Mouse (Mus musculus) mouse embryonic stem cell (cell line): ENCODE measurements around the gene Klf1.
"Not testable (repeated sequence)": the region's sequence is repeated elsewhere in the genome, so short reads cannot be mapped to it uniquely, and the experiment has no call there.

Experiments used
- in situ Hi-C, 2 experiments: fragments of 300-500 bp; cut with MboI; formaldehyde crosslinking; loops; 1 replicate in 1 of 2; 3 replicates in 1 of 2; pipeline ENCODE4 v1.14.3; 2019 to 2020; ENCODE audit warnings: low sequenced_read_pairs in 2 of 2, low pct_unique_long_range_greater_than_20kb in 1 of 2, mixed read lengths in 1 of 2; ENCODE audit not compliant: unreplicated experiment in 1 of 2

Klf1 gene

DNA sequence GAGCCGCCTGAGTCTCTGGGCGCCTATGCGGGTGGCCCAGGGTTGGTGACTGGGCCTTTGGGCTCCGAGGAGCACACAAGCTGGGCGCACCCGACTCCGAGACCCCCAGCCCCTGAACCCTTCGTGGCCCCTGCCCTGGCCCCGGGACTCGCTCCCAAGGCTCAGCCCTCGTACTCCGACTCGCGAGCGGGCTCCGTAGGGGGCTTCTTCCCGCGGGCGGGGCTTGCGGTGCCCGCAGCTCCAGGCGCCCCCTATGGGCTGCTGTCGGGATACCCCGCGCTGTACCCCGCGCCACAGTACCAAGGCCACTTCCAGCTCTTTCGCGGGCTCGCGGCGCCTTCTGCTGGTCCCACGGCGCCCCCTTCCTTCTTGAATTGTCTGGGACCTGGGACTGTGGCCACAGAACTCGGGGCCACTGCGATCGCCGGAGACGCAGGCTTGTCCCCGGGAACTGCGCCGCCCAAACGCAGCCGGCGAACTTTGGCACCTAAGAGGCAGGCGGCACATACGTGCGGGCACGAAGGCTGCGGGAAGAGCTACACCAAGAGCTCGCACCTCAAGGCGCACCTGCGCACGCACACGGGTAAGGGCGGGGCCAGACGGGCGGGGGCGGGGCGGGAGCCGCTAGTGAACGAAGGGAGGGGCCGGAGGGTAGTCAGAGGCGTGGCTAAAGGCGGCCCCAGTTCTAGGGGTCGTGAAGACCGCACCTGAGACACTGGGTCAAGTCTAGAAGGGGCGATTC lies 1.4 kb downstream of the Klf1 start:
- in situ Hi-C loops = no loop called here

DNA sequence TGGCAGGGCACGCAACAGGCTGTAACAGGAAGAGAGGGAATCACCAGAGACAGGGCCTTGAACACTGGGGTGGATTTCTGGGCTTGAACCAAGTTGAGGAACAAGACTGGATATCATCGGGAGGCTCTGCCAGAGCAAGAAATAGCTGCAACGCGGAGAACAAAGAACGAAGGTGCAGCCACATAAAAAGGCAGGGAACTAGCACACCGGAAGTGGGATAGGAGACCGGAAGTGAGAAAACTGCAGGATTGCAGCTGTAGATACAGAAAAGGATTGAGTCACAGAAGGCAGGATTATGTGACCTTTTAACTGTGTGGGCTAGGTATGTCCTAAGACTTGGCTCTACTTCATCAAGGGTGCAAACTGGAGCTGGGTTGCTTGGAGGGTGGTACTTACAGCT lies 2.6 kb downstream of the Klf1 start:
- in situ Hi-C loops = no loop called here

DNA sequence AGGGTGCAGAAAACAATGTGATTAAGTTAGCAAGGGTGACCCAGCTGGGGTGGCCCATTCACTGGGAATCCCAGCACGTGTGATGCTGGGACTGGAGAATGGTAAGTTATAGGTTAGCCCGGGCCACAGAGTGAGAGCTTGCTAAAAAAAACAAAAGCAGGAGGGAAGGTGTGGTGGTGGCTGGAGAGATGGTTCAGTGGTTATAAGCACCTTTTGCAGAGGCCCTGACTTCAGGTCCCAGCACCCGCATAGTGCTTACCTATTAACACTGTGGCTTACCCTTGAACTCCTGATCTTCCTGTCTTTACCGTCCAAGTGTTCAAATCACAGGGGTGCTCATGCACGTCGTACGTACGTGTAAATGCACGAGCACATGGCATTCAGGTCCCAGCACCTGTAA lies 5.3 kb downstream of the Klf1 start:
- in situ Hi-C loops = no loop called here

DNA sequence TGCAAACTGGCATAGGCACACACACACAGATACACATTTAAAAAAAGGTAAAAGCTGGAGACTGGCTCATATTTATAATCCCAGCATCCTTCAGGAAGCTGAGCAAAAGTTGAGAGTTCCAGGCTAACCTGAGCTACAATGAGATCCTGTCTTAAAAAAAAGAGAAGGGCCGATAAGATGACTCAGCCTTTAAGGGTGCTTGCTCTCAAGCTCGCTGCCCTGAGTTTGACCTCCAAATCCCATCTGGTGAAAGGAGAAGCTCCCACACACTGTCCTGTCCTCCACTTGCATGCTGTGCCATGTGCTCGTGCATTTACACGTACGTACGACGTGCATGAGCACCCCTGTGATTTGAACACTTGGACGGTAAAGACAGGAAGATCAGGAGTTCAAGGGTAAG lies 5.8 kb downstream of the Klf1 start:
- in situ Hi-C loops = no loop called here

DNA sequence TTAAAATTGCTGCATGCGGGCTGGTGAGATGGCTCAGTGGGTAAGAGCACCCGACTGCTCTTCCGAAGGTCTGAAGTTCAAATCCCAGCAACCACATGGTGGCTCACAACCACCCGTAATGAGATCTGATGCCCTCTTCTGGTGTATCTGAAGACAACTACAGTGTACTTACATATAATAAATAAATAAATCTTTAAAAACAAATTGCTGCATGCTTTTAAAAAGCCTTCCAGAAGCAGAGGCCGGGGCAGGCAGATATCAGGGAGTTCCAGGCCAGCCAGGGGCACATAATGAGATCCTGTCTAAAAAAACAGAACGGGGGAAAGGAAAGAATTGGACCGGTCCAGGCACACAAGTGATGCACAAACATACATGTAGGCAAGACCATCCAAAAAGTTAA lies 6.3 kb downstream of the Klf1 start:
- in situ Hi-C loops = not testable (repeated sequence)

DNA sequence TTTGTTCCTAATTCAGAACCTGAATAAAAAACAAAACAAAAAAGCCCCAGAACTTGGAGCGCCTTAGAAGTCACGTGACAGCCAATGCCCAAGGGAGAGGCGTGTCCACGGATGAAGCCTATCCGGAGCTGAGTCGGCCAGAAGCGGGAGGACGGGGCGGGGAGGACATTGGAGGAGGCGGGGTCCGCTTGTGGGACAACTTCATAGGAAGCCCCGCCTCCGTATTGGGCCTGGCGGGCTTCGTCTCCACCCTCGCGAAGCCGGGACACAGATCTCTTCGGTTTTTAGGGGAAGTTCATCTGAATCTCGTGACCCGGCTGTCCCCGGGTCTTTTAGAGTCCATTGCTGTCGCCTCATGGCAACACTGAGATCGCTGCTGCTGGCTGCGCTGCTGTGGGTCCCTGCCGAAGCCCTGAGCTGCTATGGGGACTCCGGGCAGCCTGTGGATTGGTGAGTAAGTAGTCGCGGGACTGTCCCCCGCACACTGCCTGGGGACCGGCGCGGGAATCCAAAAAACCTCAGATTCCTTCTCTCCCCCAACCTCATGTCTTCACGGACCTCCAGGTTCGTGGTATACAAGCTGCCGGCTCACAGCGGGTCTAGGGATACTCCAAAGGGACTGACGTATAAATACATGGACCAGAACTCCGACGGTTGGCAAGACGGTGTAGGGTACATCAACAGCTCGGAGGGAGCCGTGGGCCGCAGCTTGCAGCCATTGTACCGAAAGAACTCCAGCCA lies 6.9 kb downstream of the Klf1 start, which contains the start of gene Dnase2a:
Dnase2a (plus strand) TSS at position 140 of the 741 bp plus-strand sequence.
- in situ Hi-C loops = no loop called here

DNA sequence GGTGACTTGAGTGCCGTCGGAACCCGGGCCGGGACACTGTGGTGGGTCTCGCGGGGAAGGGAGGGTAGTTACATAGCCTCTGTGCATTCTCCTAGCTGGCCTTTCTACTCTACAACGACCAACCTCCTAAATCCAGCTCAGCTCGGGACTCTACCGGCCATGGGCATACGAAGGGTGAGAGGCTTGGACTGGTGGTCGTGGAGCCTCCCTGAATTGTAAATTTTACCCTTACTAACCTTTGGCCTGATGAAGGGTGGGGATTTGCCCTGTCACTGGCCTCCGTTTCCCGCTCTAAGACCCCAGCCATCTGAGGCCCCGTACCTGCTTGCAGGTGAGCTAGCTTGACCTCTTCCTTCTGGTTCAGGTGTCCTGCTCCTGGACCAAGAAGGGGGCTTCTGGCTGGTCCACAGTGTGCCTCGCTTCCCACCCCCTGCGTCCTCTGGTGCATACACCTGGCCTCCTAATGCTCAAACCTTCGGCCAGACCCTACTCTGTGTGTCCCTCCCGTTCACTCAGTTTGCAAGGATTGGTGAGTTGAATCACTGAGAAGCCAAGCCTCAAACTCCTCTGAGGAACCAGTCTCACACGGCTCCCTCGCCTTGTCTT lies 7.5 kb downstream of the Klf1 start:
- in situ Hi-C loops = no loop called here

DNA sequence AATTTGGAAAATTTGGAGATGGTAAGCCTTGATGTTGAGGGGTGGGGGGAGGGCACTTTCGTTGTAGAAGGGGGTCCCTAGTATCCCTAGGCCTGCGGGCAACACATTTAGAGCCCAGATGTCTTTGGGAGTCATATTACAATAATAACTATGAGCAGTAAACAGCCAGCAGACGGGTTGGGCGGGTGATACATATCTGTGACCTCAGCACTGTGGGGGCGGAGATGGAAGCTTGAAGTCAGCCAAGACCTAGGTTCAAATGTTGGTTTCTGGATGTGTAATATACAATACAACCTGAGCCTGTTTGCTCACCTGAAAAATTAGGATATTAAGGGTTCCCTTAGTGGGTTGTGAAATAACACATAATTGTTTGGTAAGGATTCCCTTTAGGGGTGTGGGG lies 8.2 kb downstream of the Klf1 start:
- in situ Hi-C loops = no loop called here

DNA sequence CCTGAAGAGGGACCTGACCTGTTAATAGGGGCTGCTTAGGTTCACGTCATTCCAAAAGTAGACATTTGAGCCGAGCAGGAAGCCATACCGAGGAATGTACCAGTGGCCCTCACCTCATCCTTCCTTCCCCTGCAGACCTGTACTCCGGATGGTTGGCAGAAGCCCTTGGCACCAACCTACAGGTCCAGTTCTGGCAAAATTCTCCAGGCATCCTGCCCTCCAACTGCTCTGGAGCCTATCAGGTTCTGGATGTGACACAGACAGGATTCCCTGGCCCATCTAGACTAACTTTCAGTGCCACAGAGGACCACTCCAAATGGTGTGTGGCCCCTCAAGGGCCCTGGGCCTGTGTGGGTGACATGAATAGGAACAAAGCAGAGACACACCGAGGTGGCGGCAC lies 8.8 kb downstream of the Klf1 start:
- in situ Hi-C loops = no loop called here

DNA sequence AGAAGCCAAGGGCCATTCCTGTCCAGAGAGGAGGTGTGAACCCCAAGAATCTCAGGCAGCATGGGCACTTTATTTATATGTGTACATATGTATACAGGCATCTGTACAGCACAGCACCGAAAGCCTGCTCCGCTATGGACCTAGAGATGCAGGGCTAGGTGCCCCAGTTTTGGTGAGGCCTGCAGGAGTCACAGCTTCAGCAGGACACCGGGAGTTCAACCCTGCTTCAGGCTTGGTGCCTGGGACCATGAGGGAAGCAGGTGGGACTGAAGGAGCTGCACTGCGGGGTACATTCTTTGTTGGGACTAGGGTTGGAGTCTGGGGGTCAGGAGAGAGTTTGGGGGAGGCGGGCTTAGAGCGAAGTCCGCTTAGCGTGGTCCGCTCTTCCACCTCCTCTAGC lies 10.1 kb downstream of the Klf1 start:
- in situ Hi-C loops = no loop called here

DNA sequence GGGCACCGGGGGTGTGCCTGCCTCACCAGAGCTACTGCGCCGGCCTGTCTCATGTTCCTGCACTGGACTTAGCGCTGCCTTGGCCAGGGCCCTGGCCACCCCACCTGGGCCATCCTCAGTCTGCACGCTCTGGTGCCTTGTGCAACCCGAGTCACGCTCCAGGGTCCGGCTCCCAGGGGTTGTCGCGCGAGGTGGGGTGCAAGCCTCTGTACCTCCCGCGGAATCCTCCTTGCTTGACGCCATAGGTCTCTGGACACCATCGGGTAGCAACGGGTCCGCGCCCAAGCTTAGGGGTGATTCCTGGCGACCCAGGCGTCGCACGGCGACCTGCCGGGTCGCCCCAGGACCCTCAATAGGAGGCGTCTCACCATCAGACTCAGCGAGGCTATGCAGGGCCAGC lies 10.7 kb downstream of the Klf1 start:
- in situ Hi-C loops = no loop called here

DNA sequence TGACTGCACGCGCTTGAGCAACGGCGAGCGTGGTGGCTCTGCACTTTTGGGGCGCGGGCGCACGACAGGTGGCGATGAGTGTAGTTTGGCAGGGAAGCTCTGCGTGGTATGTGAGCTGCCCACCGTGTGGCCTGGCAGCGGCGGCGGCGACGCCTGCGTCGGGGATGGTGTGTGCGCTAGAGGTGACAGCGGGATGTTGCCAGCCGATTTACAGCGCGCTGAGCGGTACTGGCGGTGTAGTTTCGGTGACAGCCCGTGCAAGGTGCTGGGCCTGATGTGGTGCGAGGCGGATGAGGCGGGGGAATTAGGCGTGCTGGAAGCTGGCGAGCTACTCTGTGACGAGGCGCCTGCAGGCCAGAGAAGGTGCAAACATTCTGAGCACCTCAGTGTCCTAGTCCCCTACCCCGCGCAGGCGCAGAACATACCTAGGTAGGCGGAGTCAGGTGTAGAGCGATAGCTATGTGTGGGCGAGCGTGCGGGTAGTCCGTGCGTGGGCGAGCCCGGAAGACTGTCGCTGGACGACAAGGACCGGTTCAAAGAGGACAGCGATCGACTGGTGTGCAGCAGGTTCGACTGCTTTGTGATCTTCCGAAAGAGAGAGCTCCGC lies 11.3 kb downstream of the Klf1 start:
- in situ Hi-C loops = no loop called here

DNA sequence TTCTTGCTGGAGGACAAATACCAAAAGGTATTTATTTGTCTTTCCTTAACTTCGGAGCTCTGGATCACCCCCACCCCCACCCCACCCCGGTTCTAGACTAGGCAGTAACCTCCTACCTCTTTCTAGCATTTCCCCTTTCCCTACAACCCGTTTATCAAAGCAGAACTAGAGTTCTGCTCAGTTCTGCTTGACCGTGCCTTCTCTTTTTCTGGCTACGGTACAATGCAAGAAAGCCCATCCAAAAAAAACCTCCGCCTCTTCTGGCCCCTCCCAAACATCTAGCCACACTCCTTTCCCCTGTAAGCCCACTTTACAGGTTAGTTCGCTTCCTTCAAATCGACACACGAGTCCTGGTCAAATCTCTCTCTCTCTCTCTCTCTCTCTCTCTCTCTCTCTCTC lies 11.8 kb downstream of the Klf1 start:
- in situ Hi-C loops = no loop called here

DNA sequence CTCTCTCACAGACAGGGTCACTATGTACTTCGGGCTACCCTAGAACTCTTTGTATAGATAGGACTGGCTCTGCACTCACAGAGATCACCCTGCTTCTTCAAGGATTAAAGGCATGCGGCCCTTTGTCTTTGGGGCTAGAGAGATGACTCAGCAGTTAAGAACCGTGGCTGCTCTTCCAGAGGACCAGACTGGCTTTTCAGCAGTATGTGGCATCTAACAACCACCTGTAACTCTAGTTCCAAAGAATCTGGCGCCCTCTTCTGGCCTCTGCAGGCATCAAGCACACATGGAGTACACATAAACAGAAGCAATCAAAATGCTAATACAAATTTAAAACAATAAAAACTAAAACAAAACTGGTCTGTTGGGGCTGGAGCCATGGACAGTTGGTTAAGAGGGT lies 12.2 kb downstream of the Klf1 start:
- in situ Hi-C loops = no loop called here

DNA sequence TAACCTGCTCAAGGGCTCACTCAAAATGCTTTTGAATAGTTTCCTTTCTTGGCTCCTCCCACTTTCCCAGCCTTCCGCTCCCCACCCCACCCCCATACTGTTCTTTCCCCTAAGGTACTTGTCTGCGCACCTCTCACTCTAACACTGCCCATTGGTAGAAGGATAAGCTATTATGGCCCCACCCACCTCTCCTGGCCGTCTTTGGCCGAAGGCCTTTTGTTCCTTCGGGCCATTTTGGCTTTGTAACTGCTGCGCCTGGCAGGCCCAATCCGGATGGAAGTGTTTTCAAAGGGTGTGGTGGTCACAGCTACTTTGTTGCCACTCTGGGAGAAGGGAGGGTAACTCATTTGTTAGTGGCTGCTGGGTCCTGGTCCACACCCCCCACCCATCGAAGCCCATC lies 13.5 kb downstream of the Klf1 start:
- in situ Hi-C loops = no loop called here

DNA sequence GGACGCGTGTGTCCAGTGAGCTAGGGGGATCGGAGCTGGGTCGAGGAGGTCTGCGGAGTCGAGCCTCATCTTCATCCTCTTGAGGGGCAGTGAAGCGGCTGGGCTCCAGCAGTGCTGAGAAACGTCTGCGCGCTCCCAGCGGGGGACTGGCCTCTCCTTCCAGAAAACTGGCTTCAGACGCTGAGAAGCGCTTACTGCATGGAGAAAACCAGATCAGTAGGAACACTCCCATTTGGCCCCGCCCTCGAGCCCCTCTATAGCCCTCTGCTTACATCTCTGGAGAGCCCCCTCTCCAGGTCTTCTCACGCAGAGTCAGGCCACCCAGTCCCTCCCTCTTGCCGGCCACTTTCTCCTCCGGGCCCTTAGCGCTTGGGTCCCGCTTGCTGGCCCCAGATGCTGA lies 16.1 kb downstream of the Klf1 start:
- in situ Hi-C loops = no loop called here

DNA sequence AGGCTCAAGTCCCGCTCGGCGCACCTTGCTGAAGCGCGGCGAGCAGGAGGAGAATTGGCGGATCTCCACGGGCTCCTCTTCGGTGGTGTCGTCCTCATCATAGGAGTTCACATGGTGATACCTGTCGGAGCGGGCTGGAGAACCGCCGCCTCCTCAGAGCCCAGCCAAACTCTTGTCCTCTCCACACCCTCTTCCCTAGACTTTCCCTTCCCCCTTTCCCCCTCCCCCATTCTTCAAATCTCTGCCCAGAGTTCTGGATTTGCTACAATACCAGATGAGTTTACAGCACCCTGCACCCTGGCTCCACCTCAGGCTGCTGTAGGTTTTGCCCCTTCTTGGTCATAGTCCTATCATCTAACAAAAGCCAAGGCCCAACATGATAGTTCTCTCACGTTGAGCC lies 16.9 kb downstream of the Klf1 start:
- in situ Hi-C loops = no loop called here

DNA sequence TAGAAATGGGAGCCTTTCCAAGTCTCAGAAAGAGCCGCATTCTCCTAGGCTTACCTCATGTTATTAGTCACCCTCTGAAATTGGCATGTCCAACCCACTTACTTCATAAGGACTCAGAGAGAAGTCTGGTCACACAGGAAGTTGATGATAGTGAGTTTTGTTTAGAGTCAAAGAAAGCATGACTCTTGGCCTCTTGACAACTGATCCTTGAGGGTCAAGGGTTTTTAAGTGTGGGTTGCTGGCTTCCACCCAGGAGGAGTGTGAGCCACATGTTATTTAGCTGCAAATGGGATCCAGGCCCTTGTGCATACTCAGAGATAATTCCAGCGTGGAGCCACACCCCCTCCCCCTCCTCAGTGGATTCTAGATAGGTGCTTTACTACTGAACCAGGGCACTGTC lies 19.9 kb downstream of the Klf1 start:
- in situ Hi-C loops = no loop called here

DNA sequence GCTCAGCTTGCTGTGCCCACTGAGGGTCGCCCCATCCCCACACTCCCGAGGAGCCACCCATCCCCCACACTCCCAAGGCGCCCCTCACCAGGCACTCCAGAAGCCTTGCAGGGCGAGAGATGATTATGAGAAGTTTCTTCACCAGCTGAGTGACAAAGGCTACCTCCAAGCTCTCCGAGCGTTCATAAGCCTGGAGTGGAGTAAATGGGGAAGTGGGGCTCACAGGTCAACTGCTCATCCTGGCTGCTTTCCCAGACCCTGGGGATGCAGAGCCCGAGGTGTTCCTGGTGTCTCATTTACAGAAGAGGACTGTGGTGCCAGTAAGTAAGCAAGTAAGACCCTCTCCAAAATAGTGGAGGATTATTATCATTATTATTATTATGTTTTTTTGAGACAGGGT lies 23.8 kb downstream of the Klf1 start:
- in situ Hi-C loops = no loop called here
